Mouse (Mus musculus): ENCODE measurements around the gene Ssxb9. TPM values are rescaled to one million over a fixed set of nuclear protein-coding genes. Genes with fewer than 3 reads are reported as not detected.
"Not testable (repeated sequence)": the region's sequence is repeated elsewhere in the genome, so short reads cannot be mapped to it uniquely, and the experiment has no call there.

The Ssxb9 gene
- not detected in 2 replicates for total RNA-seq (2012; rRNA removed)
- total RNA-seq (2014; rRNA removed): not detected in 2 replicates
- polyA plus RNA-seq (2012; ENCODE audit: insufficient read length, low read depth): not detected in 2 replicates

DNA sequence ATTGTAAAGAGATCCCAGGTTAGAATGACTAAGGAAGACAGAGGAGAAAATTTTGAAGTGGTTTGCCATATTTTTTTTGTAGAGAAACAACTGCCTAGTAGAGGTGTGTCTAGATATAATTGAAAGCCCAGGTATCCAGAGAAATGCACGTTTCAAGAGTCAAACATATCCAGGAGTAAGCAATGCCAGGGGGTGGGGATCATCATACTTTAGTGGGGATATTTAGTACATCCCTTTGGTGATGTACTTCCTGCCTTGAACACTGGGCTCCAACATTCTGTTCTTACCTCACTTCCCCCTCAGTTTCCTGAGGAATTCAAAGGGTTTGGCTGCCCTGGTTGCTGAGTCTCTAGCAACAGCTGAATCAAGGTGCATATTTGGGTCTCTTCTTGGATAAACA lies at the start of gene Ssxb9:
Ssxb9 (plus strand) TSS at position 301 of the 400 bp plus-strand sequence.
- H3K4me3 ChIP-seq (replicated peaks in 1 of 3; ENCODE audit: low read depth in 2 of 3, low read length in 2 of 3, poor library complexity in 1 of 3); H3K27me3 ChIP-seq (replicated peaks); in situ Hi-C loops (cut with MboI; ENCODE audit: low pct_ligation_motif_present, low pct_unique_long_range_greater_than_20kb, low sequenced_read_pairs); H3K9me3 ChIP-seq (replicated peaks; ENCODE audit: low read length); DNase-seq (ENCODE audit: extremely low read depth); H3K4me1 ChIP-seq (ENCODE audit: control insufficient read depth in 1 of 2, insufficient read depth in 2 of 2); H3K36me3 ChIP-seq (replicated peaks in 1 of 2; ENCODE audit: control insufficient read depth in 1 of 2, insufficient read depth in 1 of 2, low read length in 1 of 2); H3K79me2 ChIP-seq (replicated peaks; ENCODE audit: control insufficient read depth, extremely low read depth, insufficient read depth, poor library complexity, severe bottlenecking); H3K27ac ChIP-seq (ENCODE audit: insufficient read depth, low read depth); H3K4me2 ChIP-seq (ENCODE audit: insufficient read depth, low read depth, poor library complexity, severe bottlenecking); H3K9ac ChIP-seq (ENCODE audit: insufficient read depth, low read depth); dilution Hi-C loops (cut with MboI; ENCODE audit: extremely low pct_ligation_motif_present, extremely low pct_unique_long_range_greater_than_20kb, low sequenced_read_pairs): not testable (repeated sequence)

DNA sequence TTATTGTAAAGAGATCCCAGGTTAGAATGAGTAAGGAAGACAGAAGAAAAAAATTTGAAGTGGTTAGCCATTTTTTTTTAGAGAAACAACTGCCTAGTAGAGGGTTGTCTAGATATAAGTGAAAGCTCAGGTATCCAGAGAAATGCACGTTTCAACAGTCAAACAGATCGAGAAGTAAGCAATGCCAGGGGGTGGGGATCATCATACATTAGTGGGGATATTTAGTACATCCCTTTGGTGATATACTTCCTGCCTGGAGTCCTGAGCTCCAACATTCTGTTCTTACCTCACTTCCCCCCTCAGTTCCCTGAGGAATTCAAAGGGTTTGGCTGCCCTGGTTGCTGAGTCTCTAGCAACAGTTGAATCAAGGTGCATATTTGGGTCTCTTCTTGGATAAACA lies 39.7 kb upstream of the Ssxb9 start, which contains the start of gene Ssxb10:
Ssxb10 (plus strand) TSS at position 301 of the 400 bp plus-strand sequence.
- dilution Hi-C loops (cut with MboI; ENCODE audit: extremely low pct_ligation_motif_present, extremely low pct_unique_long_range_greater_than_20kb, low sequenced_read_pairs): no loop called here
- no peaks in the 10 kb centered on the region for H3K36me3 ChIP-seq (replicated peaks in 1 of 2; ENCODE audit: control insufficient read depth in 1 of 2, insufficient read depth in 1 of 2, low read length in 1 of 2)
- H3K4me2 ChIP-seq (ENCODE audit: insufficient read depth, low read depth, poor library complexity, severe bottlenecking): no peak within 1 kb of the TSS
- in situ Hi-C loops (cut with MboI; ENCODE audit: low pct_ligation_motif_present, low pct_unique_long_range_greater_than_20kb, low sequenced_read_pairs): no loop called here
- no peak within 1 kb of the TSS for H3K4me3 ChIP-seq (replicated peaks in 1 of 3; ENCODE audit: low read depth in 2 of 3, low read length in 2 of 3, poor library complexity in 1 of 3)
- H3K4me1 ChIP-seq (ENCODE audit: control insufficient read depth in 1 of 2, insufficient read depth in 2 of 2): no peaks in the 10 kb centered on the region
- no peak for TF ChIP-seq MAX (IDR thresholded peaks at IDR 0.05; ENCODE audit: low read length)
- TF ChIP-seq ZNF384 (IDR thresholded peaks at IDR 0.05; ENCODE audit: low read depth, low read length): no peak
- TF ChIP-seq TCF12 (IDR thresholded peaks at IDR 0.05; ENCODE audit: low read depth, low read length): no peak
- no peak for TF ChIP-seq CHD2 (IDR thresholded peaks at IDR 0.05; ENCODE audit: low read length)
- no peak for TF ChIP-seq USF2 (conservative IDR thresholded peaks at IDR 0.05; ENCODE audit: low read depth, low read length)
- no peak for TF ChIP-seq POLR2A (IDR thresholded peaks at IDR 0.05; ENCODE audit: low read depth, low read length)
- no peak for TF ChIP-seq MEF2A (IDR thresholded peaks at IDR 0.05; ENCODE audit: borderline replicate concordance, low read depth, low read length)
- TF ChIP-seq ZC3H11A (IDR thresholded peaks at IDR 0.05; ENCODE audit: low read depth, low read length): no peak
- no peak for TF ChIP-seq EP300 (IDR thresholded peaks at IDR 0.05; ENCODE audit: low read length)
- no peak for TF ChIP-seq ELF1 (IDR thresholded peaks at IDR 0.05; ENCODE audit: low read depth, low read length)
- TF ChIP-seq NELFE (IDR thresholded peaks at IDR 0.05; ENCODE audit: low read depth, low read length): no peak
- no peak for TF ChIP-seq BHLHE40 (IDR thresholded peaks at IDR 0.05; ENCODE audit: low read depth, low read length)
- no peak for TF ChIP-seq IRF4 (IDR thresholded peaks at IDR 0.05; ENCODE audit: low read depth, low read length)
- no peak for TF ChIP-seq JUN (IDR thresholded peaks at IDR 0.05; ENCODE audit: insufficient read depth, low read depth, low read length)
- no peak for TF ChIP-seq SIN3A (IDR thresholded peaks at IDR 0.05; ENCODE audit: low read length)
- no peak for TF ChIP-seq CHD1 (IDR thresholded peaks at IDR 0.05; ENCODE audit: low read depth, low read length)
- no peak for TF ChIP-seq MAFK (IDR thresholded peaks at IDR 0.05; ENCODE audit: insufficient replicate concordance, low read length)
- no peak for TF ChIP-seq CTCF (conservative IDR thresholded peaks at IDR 0.05 in 1 of 2, IDR thresholded peaks at IDR 0.05 in 1 of 2; ENCODE audit: low read depth in 2 of 2, low read length in 2 of 2)
- H3K9ac ChIP-seq (ENCODE audit: insufficient read depth, low read depth): no peak within 1 kb of the TSS
- no peaks in the 10 kb centered on the region for H3K79me2 ChIP-seq (replicated peaks; ENCODE audit: control insufficient read depth, extremely low read depth, insufficient read depth, poor library complexity, severe bottlenecking)
- no peak within 1 kb of the TSS for H3K27ac ChIP-seq (ENCODE audit: insufficient read depth, low read depth)
- no peaks in the 10 kb centered on the region for H3K9me3 ChIP-seq (replicated peaks; ENCODE audit: low read length)
- no peak for DNase-seq (ENCODE audit: extremely low read depth)
- H3K27me3 ChIP-seq (replicated peaks): no peaks in the 10 kb centered on the region

DNA sequence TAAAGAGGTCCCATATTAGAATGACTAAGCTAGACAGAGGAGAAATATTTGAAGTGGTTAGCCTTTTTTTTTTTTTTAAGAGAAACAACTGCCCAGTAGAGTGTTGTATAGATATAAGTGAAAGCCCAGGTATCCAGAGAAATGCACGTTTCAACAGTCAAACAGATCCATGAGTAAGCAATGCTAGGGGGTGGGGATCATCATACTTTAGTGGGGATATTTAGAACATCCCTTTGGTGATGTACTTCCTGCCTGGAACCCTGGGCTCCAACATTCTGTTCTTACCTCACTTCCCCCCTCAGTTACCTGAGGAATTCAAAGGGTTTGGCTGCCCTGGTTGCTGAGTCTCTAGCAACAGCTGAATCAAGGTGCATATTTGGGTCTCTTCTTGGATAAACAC lies 46.2 kb downstream of the Ssxb9 start, which contains the start of gene Ssxb1:
Ssxb1 (plus strand) TSS at position 301 of the 400 bp plus-strand sequence.
- H3K4me2 ChIP-seq (ENCODE audit: insufficient read depth, low read depth, poor library complexity, severe bottlenecking); in situ Hi-C loops (cut with MboI; ENCODE audit: low pct_ligation_motif_present, low pct_unique_long_range_greater_than_20kb, low sequenced_read_pairs); H3K27me3 ChIP-seq (replicated peaks); dilution Hi-C loops (cut with MboI; ENCODE audit: extremely low pct_ligation_motif_present, extremely low pct_unique_long_range_greater_than_20kb, low sequenced_read_pairs); H3K27ac ChIP-seq (ENCODE audit: insufficient read depth, low read depth); DNase-seq (ENCODE audit: extremely low read depth); H3K36me3 ChIP-seq (replicated peaks in 1 of 2; ENCODE audit: control insufficient read depth in 1 of 2, insufficient read depth in 1 of 2, low read length in 1 of 2); H3K9ac ChIP-seq (ENCODE audit: insufficient read depth, low read depth); H3K4me3 ChIP-seq (replicated peaks in 1 of 3; ENCODE audit: low read depth in 2 of 3, low read length in 2 of 3, poor library complexity in 1 of 3); H3K4me1 ChIP-seq (ENCODE audit: control insufficient read depth in 1 of 2, insufficient read depth in 2 of 2); H3K79me2 ChIP-seq (replicated peaks; ENCODE audit: control insufficient read depth, extremely low read depth, insufficient read depth, poor library complexity, severe bottlenecking); H3K9me3 ChIP-seq (replicated peaks; ENCODE audit: low read length): not testable (repeated sequence)

Measured in CH12.LX (cell line).